Mouse (Mus musculus): ENCODE results near the gene Pafah1b2. TPM values are rescaled to one million over a fixed set of nuclear protein-coding genes. Genes with fewer than 3 reads are reported as not detected.

Gene Pafah1b2
- polyA plus RNA-seq, 1 experiment: 12.8 TPM

- Histone ChIP-seq H3K4me1 (ENCODE audit: control insufficient read depth, insufficient read depth, insufficient read length, low read length) (no peaks in the 10 kb centered on the region), H3K27me3 (ENCODE audit: control insufficient read depth, insufficient read depth, low read length) (no peaks in the 10 kb centered on the region), H3K27ac (ENCODE audit: insufficient read depth, low read depth, low read length) (no peak overlapping the region), H3K36me3 (ENCODE audit: control insufficient read depth, insufficient read depth, low read length) (peaks cover 8% of the 10 kb centered on the region), H3K4me3 (ENCODE audit: low read depth, low read length) (no peak overlapping the region)
- no peak for TF ChIP-seq POLR2A (IDR thresholded peaks at IDR 0.05; ENCODE audit: low read depth, low read length)
- TF ChIP-seq CTCF (IDR thresholded peaks at IDR 0.05; ENCODE audit: extremely low read depth, insufficient read length, insufficient replicate concordance, low read depth, low read length): no peak
- WGBS: 62% methylated on average over 7 of the region's 7 CpGs
Measured at GRCm38 (mm10) chr9:45959661-45960060, 52.8 kb downstream of the Pafah1b2 start.

DNA sequence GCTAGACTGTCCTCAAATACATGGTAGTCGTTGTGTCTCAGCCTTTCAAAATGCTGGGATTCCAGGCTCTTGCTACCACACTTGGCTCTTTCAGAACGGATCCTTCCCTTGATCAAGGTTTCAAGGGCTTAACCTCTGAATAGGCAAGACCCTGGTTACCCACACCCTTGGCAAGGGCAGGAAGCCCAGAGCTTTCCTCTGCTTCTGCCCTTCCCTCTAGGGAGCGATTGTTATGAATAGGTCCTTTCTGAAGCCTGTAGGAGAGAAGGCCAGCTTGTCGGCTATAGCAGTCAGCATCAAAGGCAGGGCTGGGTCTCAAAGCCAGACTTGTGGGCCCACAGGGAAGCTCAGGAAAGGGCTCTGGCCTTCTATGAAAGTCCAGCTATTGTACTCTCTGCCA, 53.6 kb downstream of the Pafah1b2 start:
- Histone ChIP-seq H3K36me3 (ENCODE audit: control insufficient read depth, insufficient read depth, low read length) (peaks cover 3% of the 10 kb centered on the region; the same call in 1 of the 2 replicates), H3K27me3 (ENCODE audit: control insufficient read depth, insufficient read depth, low read length) (no peaks in the 10 kb centered on the region), H3K4me1 (ENCODE audit: control insufficient read depth, insufficient read depth, insufficient read length, low read length) (no peaks in the 10 kb centered on the region), H3K4me3 (ENCODE audit: low read depth, low read length) (no peak overlapping the region), H3K27ac (ENCODE audit: insufficient read depth, low read depth, low read length) (no peak overlapping the region)
- TF ChIP-seq CTCF (IDR thresholded peaks at IDR 0.05; ENCODE audit: extremely low read depth, insufficient read length, insufficient replicate concordance, low read depth, low read length) (no peak), POLR2A (IDR thresholded peaks at IDR 0.05; ENCODE audit: low read depth, low read length) (no peak)
- WGBS: 68% methylated on average over 4 of the region's 4 CpGs

- Histone ChIP-seq H3K27me3 (ENCODE audit: control insufficient read depth, insufficient read depth, low read length) (no peaks in the 10 kb centered on the region), H3K27ac (ENCODE audit: insufficient read depth, low read depth, low read length) (no peak overlapping the region), H3K36me3 (ENCODE audit: control insufficient read depth, insufficient read depth, low read length) (peaks cover 2% of the 10 kb centered on the region; the same call in 1 of the 2 replicates), H3K4me1 (ENCODE audit: control insufficient read depth, insufficient read depth, insufficient read length, low read length) (peaks cover 4% of the 10 kb centered on the region; the same call in 1 of the 2 replicates), H3K4me3 (ENCODE audit: low read depth, low read length) (no peak overlapping the region)
- WGBS: 75% methylated on average over 7 of the region's 7 CpGs
- TF ChIP-seq POLR2A (IDR thresholded peaks at IDR 0.05; ENCODE audit: low read depth, low read length): no peak
- TF ChIP-seq CTCF (IDR thresholded peaks at IDR 0.05; ENCODE audit: extremely low read depth, insufficient read length, insufficient replicate concordance, low read depth, low read length): no peak
Measured at GRCm38 (mm10) chr9:45958023-45958670, 54.3 kb downstream of the Pafah1b2 start.

- 2% methylated on average over 48 of the region's 48 CpGs for WGBS
- TF ChIP-seq CTCF (IDR thresholded peaks at IDR 0.05; ENCODE audit: extremely low read depth, insufficient read length, insufficient replicate concordance, low read depth, low read length) (peak; percentile 9; the same call in 1 of the 2 replicates), POLR2A (IDR thresholded peaks at IDR 0.05; ENCODE audit: low read depth, low read length) (0 out of 2 replicates have a peak, but pooled peaks have one; percentile 12)
- Histone ChIP-seq H3K4me1 (ENCODE audit: control insufficient read depth, insufficient read depth, insufficient read length, low read length) (peaks cover 6% of the 10 kb centered on the region; the same call in 1 of the 2 replicates), H3K27ac (ENCODE audit: insufficient read depth, low read depth, low read length) (peak within 1 kb of the TSS; percentile 87), H3K4me3 (ENCODE audit: low read depth, low read length) (peak within 1 kb of the TSS; percentile 84), H3K27me3 (ENCODE audit: control insufficient read depth, insufficient read depth, low read length) (no peaks in the 10 kb centered on the region), H3K36me3 (ENCODE audit: control insufficient read depth, insufficient read depth, low read length) (peaks cover 20% of the 10 kb centered on the region)
Measured at GRCm38 (mm10) chr9:45955107-45955963, 57.2 kb downstream of the Pafah1b2 start, which contains the start of gene Sidt2. Gene Sidt2 (minus strand): TSS chr9:45955258.

GRCm38 (mm10) chr9:45954294-45955106, 58.0 kb downstream of the Pafah1b2 start:
- Histone ChIP-seq H3K4me1 (ENCODE audit: control insufficient read depth, insufficient read depth, insufficient read length, low read length) (peaks cover 6% of the 10 kb centered on the region; the same call in 1 of the 2 replicates), H3K4me3 (ENCODE audit: low read depth, low read length) (peak overlapping the region; percentile 84), H3K27ac (ENCODE audit: insufficient read depth, low read depth, low read length) (peak overlapping the region; percentile 87), H3K36me3 (ENCODE audit: control insufficient read depth, insufficient read depth, low read length) (peaks cover 29% of the 10 kb centered on the region), H3K27me3 (ENCODE audit: control insufficient read depth, insufficient read depth, low read length) (no peaks in the 10 kb centered on the region)
- WGBS: under 1% methylated on average over 63 of the region's 63 CpGs
- no peak for TF ChIP-seq CTCF (IDR thresholded peaks at IDR 0.05; ENCODE audit: extremely low read depth, insufficient read length, insufficient replicate concordance, low read depth, low read length)
- 0 out of 2 replicates have a peak, but pooled peaks have one; percentile 27 for TF ChIP-seq POLR2A (IDR thresholded peaks at IDR 0.05; ENCODE audit: low read depth, low read length)

- H3K36me3 ChIP-seq (ENCODE audit: control insufficient read depth, insufficient read depth, low read length): peaks cover 34% of the 10 kb centered on the region
- no peaks in the 10 kb centered on the region for H3K27me3 ChIP-seq (ENCODE audit: control insufficient read depth, insufficient read depth, low read length)
- H3K4me3 ChIP-seq (ENCODE audit: low read depth, low read length): peak overlapping the region; percentile 84
- peak overlapping the region; percentile 87 for H3K27ac ChIP-seq (ENCODE audit: insufficient read depth, low read depth, low read length)
- peaks cover 6% of the 10 kb centered on the region; the same call in 1 of the 2 replicates for H3K4me1 ChIP-seq (ENCODE audit: control insufficient read depth, insufficient read depth, insufficient read length, low read length)
- 33% methylated on average over 13 of the region's 13 CpGs for WGBS
- no peak for TF ChIP-seq CTCF (IDR thresholded peaks at IDR 0.05; ENCODE audit: extremely low read depth, insufficient read length, insufficient replicate concordance, low read depth, low read length)
- no peak for TF ChIP-seq POLR2A (IDR thresholded peaks at IDR 0.05; ENCODE audit: low read depth, low read length)
Measured at GRCm38 (mm10) chr9:45953511-45954293, 58.8 kb downstream of the Pafah1b2 start.
